Mouse (Mus musculus) hindbrain, embryonic 13.5 days (tissue): ENCODE measurements around the gene St3gal6. TPM values are rescaled to one million over a fixed set of nuclear protein-coding genes. Genes with fewer than 3 reads are reported as not detected.

Experiments used
- ATAC-seq: fragments of 200-750 bp; cut with Nextera tagmentation; 2 replicates; pipeline ENCODE4 v1.8.0; 2017; ENCODE audit warnings: moderate TSS enrichment; ENCODE audit not compliant: low FRiP score
- H3K27ac ChIP-seq: fragments of 300-500 bp; sonication (generic); 2 replicates; pipeline ENCODE4 v1.5.1; 2015; ENCODE audit warnings: inconsistent platforms, mild to moderate bottlenecking, moderate library complexity
- H3K27me3 ChIP-seq: fragments of 300-500 bp; sonication (generic); 2 replicates; pipeline ENCODE4 v1.6.1; 2015; ENCODE audit warnings: mild to moderate bottlenecking, inconsistent platforms
- H3K36me3 ChIP-seq: fragments of 300-500 bp; sonication (generic); 2 replicates; pipeline ENCODE4 v1.6.1; 2015; ENCODE audit warnings: mild to moderate bottlenecking, inconsistent platforms
- H3K4me1 ChIP-seq: fragments of 300-500 bp; sonication (generic); replicated peaks from 2 replicates; pipeline ENCODE4 v1.6.1; 2015; ENCODE audit warnings: inconsistent platforms
- H3K4me2 ChIP-seq: fragments of 300-500 bp; sonication (generic); 2 replicates; pipeline ENCODE4 v1.6.1; 2015; ENCODE audit warnings: inconsistent platforms, mild to moderate bottlenecking, moderate library complexity
- H3K4me3 ChIP-seq: fragments of 300-500 bp; sonication (generic); 2 replicates; pipeline ENCODE4 v1.5.1; 2015; ENCODE audit warnings: mild to moderate bottlenecking, inconsistent platforms
- H3K9ac ChIP-seq: fragments of 300-500 bp; sonication (generic); 2 replicates; pipeline ENCODE4 v1.6.1; 2015; ENCODE audit warnings: mild to moderate bottlenecking, inconsistent platforms
- H3K9me3 ChIP-seq: fragments of 300-500 bp; sonication (generic); 2 replicates; pipeline ENCODE4 v1.6.1; 2016; ENCODE audit warnings: inconsistent platforms
- WGBS: fragments of 180-500 bp; shearing (Covaris S2); methylation state at CpG from one replicate; pipeline ENCODE4 v1.1.7; 2015; 5-methylcytosine and 5-hydroxymethylcytosine counted together
- polyA plus RNA-seq: library from polyadenylated mRNA; unstranded; fragments of >200 nt; fragmentation: Nextera tagmentation; extraction: Ambion mirVana; gene quantifications from 2 replicates; pipeline ENCODE4 v1.2.1, GENCODE M21; 2015

The St3gal6 gene
- polyA plus RNA-seq, 1 experiment from 2014 or later, result 12.7 TPM

DNA sequence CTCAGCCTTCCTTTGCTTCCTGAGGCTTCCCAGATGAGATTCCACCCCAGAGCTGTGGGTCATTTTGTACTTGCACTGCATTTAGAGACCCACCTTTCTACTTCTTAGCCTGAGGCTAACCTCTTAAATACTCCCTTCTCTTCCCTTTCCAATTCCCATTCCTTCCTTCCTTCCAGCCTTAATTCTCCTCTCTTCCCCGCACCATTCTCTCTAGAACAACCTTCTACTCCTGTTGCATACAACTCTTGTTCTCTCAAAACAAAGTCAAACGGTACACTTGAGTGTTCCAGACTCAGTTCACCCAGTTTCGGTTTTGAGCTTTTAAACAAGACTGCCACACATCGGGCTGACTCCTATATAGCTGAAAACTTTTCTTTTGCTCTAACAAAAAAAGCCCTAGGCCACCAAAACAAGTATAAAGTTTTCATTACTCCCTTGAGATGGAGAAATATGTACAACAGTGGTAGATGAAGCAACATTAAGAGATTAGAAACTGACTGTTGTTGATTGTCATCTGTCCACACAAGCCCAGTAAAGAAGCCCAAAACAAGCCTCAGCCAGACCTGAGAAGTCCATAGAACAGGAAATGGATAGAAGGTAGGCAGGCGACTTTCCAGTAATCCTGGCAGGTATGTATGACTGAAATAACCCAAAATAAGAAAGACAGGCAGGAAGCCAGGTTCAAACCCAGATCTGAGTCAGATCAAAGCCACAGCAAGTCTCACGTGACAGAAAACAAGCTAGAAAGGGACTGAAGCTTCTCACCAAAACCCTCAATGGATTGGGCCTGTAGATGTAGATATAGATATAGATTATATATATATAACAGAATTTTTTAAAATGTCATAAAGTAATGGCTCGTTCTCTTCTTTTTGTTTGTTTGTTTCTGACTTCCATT lies 10.5 kb upstream of the St3gal6 start:
- no peaks in the 10 kb centered on the region for H3K4me1 ChIP-seq

DNA sequence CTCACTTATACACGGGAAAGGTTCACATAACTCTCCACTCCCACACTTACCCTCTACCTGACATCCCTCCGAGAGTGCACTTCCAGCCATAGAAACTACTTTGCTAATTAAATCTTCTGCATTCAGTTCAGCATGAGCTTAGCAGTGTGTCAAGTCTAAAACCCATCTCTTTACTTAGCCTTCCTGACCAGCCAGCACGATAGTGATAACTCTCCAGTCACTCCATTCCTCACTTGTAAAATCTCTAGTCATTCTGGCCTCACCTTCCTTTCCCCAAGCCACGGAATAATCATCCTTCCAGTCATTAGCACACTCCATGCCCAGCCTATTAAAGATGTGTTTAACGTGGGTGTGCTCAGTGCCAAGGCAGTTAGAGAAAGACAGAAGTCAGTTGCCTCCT lies 9.7 kb upstream of the St3gal6 start:
- H3K4me2 ChIP-seq, result no peak overlapping the region
- H3K9ac ChIP-seq, result no peak overlapping the region
- WGBS, result 83% methylated on average over 5 of the region's 5 CpGs
- H3K27me3 ChIP-seq, result no peaks in the 10 kb centered on the region
- no peaks in the 10 kb centered on the region for H3K9me3 ChIP-seq
- no peak for ATAC-seq
- H3K4me1 ChIP-seq, result no peaks in the 10 kb centered on the region
- H3K36me3 ChIP-seq, result no peaks in the 10 kb centered on the region
- H3K4me3 ChIP-seq, result no peak overlapping the region
- no peak overlapping the region for H3K27ac ChIP-seq

More for the DNA sequence above, 10.5 kb upstream of the St3gal6 start:
- no peaks in the 10 kb centered on the region for H3K27me3 ChIP-seq
- H3K4me2 ChIP-seq, result no peak overlapping the region
- H3K9me3 ChIP-seq, result no peaks in the 10 kb centered on the region
- ATAC-seq, result no peak
- H3K9ac ChIP-seq, result no peak overlapping the region
- no peaks in the 10 kb centered on the region for H3K36me3 ChIP-seq
- no peak overlapping the region for H3K27ac ChIP-seq
- H3K4me3 ChIP-seq, result no peak overlapping the region
- WGBS, result 88% methylated on average over 7 of the region's 7 CpGs

DNA sequence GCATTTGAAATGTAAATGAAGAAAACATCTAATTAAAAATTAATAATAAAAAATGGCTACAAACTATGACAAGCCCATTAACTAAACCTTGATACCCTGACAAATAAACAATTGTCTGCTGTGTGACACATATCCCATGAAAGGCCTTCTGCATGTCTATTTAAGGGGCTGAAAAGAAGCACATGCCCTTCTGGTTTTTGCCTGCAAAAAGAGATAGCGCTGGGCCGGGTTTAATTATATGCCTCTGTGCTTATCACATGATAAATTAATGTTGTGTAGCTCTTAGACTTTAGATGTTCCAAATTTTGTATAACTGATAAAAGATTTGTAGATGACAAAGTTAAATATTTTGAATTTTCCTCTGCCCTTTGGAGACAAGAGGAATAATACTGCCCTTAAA lies 9.2 kb upstream of the St3gal6 start:
- WGBS, result 86% methylated on average over 2 of the region's 2 CpGs
- no peak for ATAC-seq

DNA sequence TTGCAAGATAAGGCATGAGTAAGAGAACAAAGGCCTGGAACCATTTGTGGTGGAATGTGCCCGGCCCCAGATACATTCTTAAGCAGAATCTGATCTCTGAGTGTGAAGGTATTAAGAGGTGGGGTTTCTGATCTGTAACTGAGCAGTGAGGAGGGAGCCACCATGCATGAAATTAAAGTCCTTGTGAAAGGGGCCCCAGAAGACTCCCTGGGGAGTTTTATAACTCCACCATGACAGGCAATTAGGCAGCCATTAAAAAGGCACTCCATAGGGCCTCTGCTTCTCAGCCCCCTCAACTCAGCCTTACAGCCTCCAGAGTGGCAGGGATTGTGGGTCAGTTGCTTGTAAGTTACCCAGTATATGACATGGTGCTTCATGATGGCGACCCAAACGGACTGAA lies 8.5 kb upstream of the St3gal6 start:
- Histone ChIP-seq H3K27me3 (no peaks in the 10 kb centered on the region), H3K9ac (no peak overlapping the region), H3K4me3 (no peak overlapping the region), H3K36me3 (no peaks in the 10 kb centered on the region), H3K4me2 (no peak overlapping the region), H3K27ac (no peak overlapping the region), H3K4me1 (no peaks in the 10 kb centered on the region), H3K9me3 (no peaks in the 10 kb centered on the region)
- ATAC-seq, result no peak
- WGBS, result 42% methylated on average over 3 of the region's 3 CpGs

More for the DNA sequence above, 9.2 kb upstream of the St3gal6 start:
- Histone ChIP-seq H3K4me1 (no peaks in the 10 kb centered on the region), H3K4me3 (no peak overlapping the region), H3K27ac (no peak overlapping the region), H3K4me2 (no peak overlapping the region), H3K27me3 (no peaks in the 10 kb centered on the region), H3K9ac (no peak overlapping the region), H3K9me3 (no peaks in the 10 kb centered on the region), H3K36me3 (no peaks in the 10 kb centered on the region)

DNA sequence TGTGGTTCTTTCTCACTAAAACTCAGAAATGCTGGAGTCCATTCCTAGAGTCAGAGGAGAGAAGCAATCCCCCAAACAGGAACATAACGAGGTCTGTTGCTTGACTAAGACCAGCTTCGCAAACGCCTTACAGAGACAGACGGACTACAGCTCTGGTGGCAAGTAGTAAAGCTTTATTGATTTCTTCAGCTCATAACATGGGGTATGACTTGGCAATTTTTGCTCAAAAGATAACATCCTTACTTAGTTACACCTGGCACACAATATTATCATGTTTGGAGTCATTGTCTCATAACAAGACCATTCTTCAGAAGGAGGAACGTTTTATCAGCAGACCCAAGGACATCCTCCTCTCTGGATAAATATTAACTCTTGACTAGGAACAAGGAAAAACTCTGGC lies 3.8 kb upstream of the St3gal6 start:
- H3K4me3 ChIP-seq, result no peak overlapping the region
- peaks cover 5% of the 10 kb centered on the region for H3K9me3 ChIP-seq
- no peak overlapping the region for H3K9ac ChIP-seq
- WGBS, result 79% methylated on average over 5 of the region's 5 CpGs
- ATAC-seq, result no peak
- H3K4me2 ChIP-seq, result no peak overlapping the region
- no peaks in the 10 kb centered on the region for H3K27me3 ChIP-seq
- no peaks in the 10 kb centered on the region; the same call in 1 of the 2 replicates for H3K4me1 ChIP-seq
- no peaks in the 10 kb centered on the region for H3K36me3 ChIP-seq
- H3K27ac ChIP-seq, result no peak overlapping the region

DNA sequence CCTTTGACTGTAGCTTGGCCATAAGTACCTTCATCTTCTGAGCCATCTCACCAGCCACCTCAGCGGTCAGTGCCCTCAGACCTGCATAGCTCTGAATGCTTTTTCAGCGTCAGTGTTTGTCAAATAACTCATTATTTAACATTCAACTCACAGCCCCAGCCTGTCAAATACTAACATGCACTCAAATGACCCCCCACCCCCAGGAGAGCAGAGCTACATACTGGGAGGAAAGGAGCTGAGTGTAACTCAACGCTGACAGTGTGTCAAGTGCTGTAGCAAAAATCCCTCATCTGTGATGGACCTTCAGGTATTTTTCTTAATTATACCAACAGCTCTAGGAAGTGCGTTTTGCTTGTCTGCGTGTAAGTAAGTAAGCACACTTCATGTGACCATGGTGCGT lies 2.7 kb upstream of the St3gal6 start:
- Histone ChIP-seq H3K36me3 (no peaks in the 10 kb centered on the region), H3K9me3 (peaks cover 5% of the 10 kb centered on the region), H3K4me1 (peaks cover 5% of the 10 kb centered on the region; the same call in 1 of the 2 replicates), H3K9ac (no peak overlapping the region), H3K4me3 (no peak overlapping the region), H3K27me3 (peaks cover 5% of the 10 kb centered on the region; the same call in 1 of the 2 replicates), H3K27ac (no peak overlapping the region), H3K4me2 (no peak overlapping the region)
- no peak for ATAC-seq
- WGBS, result 84% methylated on average over 6 of the region's 6 CpGs

DNA sequence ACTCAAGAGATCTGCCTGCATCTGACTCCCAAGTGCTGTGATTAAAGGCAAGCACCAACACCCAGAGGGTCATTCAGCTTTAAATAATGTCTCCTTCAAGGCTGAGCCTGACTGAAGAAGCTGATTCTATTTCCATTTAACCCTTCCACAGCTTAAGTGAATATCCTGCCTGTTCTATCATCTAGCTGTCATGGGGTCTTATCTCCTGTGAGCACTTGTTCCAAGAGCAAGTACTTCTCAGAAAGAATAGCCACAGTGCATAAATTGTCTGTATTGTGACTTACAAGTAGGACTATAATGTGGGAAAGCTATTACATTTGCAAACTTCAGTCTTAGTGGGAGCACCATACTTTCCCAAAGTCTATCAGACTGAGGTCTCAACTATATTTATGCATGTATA lies 1.8 kb upstream of the St3gal6 start:
- ATAC-seq, result no peak
- Histone ChIP-seq H3K4me3 (no peak overlapping the region), H3K36me3 (no peaks in the 10 kb centered on the region), H3K4me1 (peaks cover 5% of the 10 kb centered on the region; the same call in 1 of the 2 replicates), H3K9ac (no peak overlapping the region), H3K9me3 (peaks cover 5% of the 10 kb centered on the region), H3K4me2 (no peak overlapping the region), H3K27me3 (peaks cover 11% of the 10 kb centered on the region), H3K27ac (no peak overlapping the region)

DNA sequence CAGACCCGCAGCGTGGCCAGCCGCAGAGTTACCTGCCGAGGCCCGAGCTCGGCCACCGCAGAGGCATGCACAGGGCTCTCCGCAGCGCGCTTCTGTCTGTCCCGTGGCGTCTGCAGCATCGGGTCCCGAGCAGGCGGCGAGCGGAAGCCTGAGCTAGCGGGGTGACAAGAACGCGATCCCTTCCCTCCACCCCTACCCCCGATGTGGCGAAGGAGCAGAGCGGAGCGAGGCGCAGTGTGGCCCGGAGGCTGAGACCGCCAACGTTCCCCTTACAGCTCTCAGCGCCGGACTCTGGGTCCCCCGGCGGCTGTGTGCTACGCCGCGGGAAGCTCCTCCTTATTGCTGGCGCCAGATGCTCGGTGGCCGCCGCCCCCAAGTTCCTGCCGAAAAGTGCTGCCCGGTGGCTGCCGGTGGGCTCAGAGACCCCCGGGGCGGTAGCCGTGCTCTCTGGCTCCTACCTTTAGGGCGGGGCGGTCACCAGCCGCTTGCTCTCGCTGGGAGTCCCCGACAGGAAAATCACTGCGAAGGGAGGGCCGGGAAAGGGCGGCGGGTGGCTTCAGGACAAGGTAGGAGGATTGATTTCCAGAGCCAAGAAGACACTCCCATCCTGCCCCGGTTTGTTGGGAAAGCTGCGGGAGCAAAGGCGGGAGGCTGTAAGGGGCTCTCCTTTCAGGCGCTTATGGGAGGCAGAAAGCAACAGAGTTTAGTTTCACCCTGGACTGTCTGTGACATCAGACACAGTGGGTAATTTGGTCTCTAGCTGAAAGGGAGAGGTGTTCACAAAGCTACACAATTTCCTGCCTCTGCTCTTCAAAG lies 791 bp downstream of the St3gal6 start:
- Histone ChIP-seq H3K36me3 (no peaks in the 10 kb centered on the region), H3K27me3 (peaks cover 16% of the 10 kb centered on the region), H3K4me3 (peak overlapping the region; percentile 64), H3K9ac (peak overlapping the region; percentile 78), H3K4me1 (peaks cover 5% of the 10 kb centered on the region; the same call in 1 of the 2 replicates), H3K9me3 (peaks cover 5% of the 10 kb centered on the region), H3K4me2 (peak overlapping the region; percentile 96), H3K27ac (peak overlapping the region; percentile 81)
- WGBS, result under 1% methylated on average over 54 of the region's 58 CpGs
- ATAC-seq, result peak; percentile 92

DNA sequence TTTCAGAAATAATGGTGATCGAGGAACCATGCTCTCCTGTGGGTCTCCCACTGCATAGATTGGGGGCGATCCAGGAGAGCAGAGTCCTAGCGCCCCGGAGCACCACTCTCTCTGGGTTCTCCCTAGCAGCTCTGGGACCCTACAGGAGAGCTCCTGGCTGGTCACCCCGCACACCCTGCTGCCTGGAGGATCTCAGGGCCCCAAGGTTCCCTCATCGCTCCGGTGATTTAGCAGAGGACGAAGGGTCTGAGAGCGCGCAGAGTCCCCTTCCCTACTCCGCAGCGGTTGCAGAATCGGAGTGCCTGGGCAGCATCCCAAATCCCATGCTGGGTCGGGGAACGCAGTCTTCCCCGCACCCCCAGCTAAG lies 1.4 kb downstream of the St3gal6 start:
- peak; percentile 74 for ATAC-seq
- H3K9me3 ChIP-seq, result peaks cover 5% of the 10 kb centered on the region
- under 1% methylated on average over 16 of the region's 16 CpGs for WGBS

DNA sequence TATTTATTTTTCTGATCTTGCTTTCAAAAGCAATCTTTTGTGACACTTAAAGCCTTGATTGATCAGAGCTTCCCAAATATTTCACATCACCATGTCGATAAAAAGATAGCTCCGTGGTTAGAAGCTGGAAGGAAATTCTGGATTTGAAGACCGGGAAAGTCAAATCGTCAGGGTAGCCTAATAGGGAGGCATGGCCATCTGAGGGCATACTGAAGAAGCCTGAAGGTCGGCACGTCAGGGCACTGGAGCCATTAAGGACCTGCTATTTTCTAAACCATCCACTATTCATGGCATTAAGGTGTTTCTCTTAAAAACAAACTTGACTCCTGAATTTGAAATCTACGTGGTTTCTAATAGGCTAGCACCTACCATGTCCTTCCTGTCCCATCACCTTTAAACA lies 2.1 kb downstream of the St3gal6 start:
- 0 out of 2 replicates have a peak overlapping the region, but pooled peaks have one; percentile 6 for H3K9ac ChIP-seq

More for the DNA sequence above, 1.4 kb downstream of the St3gal6 start:
- Histone ChIP-seq H3K4me1 (peaks cover 5% of the 10 kb centered on the region; the same call in 1 of the 2 replicates), H3K4me3 (peak overlapping the region; percentile 64), H3K36me3 (no peaks in the 10 kb centered on the region), H3K4me2 (peak overlapping the region; percentile 96), H3K9ac (peak overlapping the region; percentile 78), H3K27me3 (peaks cover 16% of the 10 kb centered on the region), H3K27ac (peak overlapping the region; percentile 81)

DNA sequence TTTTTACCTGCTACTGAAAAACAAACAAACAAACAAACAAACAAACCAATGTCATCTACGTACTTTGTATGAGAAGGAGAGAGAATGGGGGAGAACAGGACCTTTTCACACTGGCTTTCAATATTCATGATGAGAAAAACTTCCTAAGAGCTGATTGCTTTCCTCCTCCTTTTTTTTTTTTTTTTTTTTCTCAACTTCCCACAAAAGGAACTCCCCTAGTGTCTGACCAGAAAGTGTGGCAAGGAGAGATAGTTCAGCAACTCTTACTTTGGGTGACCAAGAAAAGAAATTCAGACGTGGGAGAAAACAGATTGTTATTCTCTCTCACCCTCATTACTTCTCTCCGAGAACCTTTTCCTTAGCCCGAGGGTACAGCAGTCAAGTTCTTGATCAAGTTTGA lies 2.9 kb downstream of the St3gal6 start:
- H3K27me3 ChIP-seq, result peaks cover 16% of the 10 kb centered on the region
- H3K9ac ChIP-seq, result no peak overlapping the region
- no peak overlapping the region; the same call in 1 of the 2 replicates for H3K4me3 ChIP-seq
- 81% methylated on average over 4 of the region's 4 CpGs for WGBS
- H3K4me2 ChIP-seq, result no peak overlapping the region
- ATAC-seq, result no peak
- no peaks in the 10 kb centered on the region for H3K36me3 ChIP-seq
- peaks cover 5% of the 10 kb centered on the region; the same call in 1 of the 2 replicates for H3K4me1 ChIP-seq
- H3K27ac ChIP-seq, result no peak overlapping the region
- H3K9me3 ChIP-seq, result peaks cover 5% of the 10 kb centered on the region

More for the DNA sequence above, 2.1 kb downstream of the St3gal6 start:
- Histone ChIP-seq H3K9me3 (peaks cover 5% of the 10 kb centered on the region), H3K4me3 (peak overlapping the region; percentile 64), H3K36me3 (no peaks in the 10 kb centered on the region), H3K27me3 (peaks cover 16% of the 10 kb centered on the region), H3K27ac (no peak overlapping the region), H3K4me1 (peaks cover 5% of the 10 kb centered on the region; the same call in 1 of the 2 replicates), H3K4me2 (peak overlapping the region; percentile 96)
- ATAC-seq, result no peak
- WGBS, result 43% methylated on average over 7 of the region's 7 CpGs

DNA sequence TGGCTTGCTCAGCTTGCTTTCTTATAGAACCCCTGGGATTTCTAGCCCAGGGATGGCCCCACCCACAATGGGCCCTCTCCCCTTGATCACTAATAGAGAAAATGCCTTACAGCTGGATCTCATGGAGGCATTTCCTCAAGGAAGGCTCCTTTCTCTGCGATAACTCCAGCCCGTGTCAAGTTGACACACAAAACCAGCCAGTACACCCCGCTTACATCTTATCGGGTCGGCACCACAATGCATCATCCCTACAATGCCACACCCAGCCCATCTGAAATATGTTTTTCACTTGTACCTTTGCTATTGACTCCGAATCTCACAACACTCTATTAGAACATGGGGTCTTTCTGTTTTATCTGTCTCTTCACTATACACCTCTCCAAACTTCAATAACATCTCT lies 3.6 kb downstream of the St3gal6 start:
- Histone ChIP-seq H3K4me2 (no peak overlapping the region), H3K27me3 (peaks cover 16% of the 10 kb centered on the region), H3K9ac (no peak overlapping the region), H3K4me1 (peaks cover 5% of the 10 kb centered on the region; the same call in 1 of the 2 replicates), H3K27ac (no peak overlapping the region), H3K9me3 (peaks cover 5% of the 10 kb centered on the region), H3K4me3 (no peak overlapping the region), H3K36me3 (no peaks in the 10 kb centered on the region)
- ATAC-seq, result no peak
- WGBS, result 95% methylated on average over 6 of the region's 6 CpGs
